Mouse (Mus musculus) kidney, embryonic 15.5 days (tissue): ENCODE data around the gene Dera. TPM values are rescaled to one million over a fixed set of nuclear protein-coding genes. Genes with fewer than 3 reads are reported as not detected.

Experiments used
- ATAC-seq: fragments of 200-750 bp; cut with Nextera tagmentation; replicated peaks from 2 replicates; pipeline ENCODE4 v1.8.0; 2017; ENCODE audit warnings: moderate TSS enrichment; ENCODE audit not compliant: low FRiP score
- H3K27ac ChIP-seq: fragments of 300-500 bp; sonication (generic); 2 replicates; pipeline ENCODE4 v1.5.1; 2015; ENCODE audit warnings: mild to moderate bottlenecking, inconsistent platforms
- H3K27me3 ChIP-seq: fragments of 300-500 bp; sonication (generic); 2 replicates; pipeline ENCODE4 v1.6.1; 2015; ENCODE audit warnings: inconsistent platforms
- H3K36me3 ChIP-seq: fragments of 300-500 bp; sonication (generic); 2 replicates; pipeline ENCODE4 v1.6.1; 2015; ENCODE audit warnings: inconsistent platforms
- H3K4me1 ChIP-seq: fragments of 300-500 bp; sonication (generic); 2 replicates; pipeline ENCODE4 v1.6.1; 2015; ENCODE audit warnings: inconsistent platforms
- H3K4me2 ChIP-seq: fragments of 300-500 bp; sonication (generic); 2 replicates; pipeline ENCODE4 v1.6.1; 2015; ENCODE audit warnings: moderate library complexity, mild to moderate bottlenecking, inconsistent platforms
- H3K4me3 ChIP-seq: fragments of 300-500 bp; sonication (generic); replicated peaks from 2 replicates; pipeline ENCODE4 v1.5.1; 2015; ENCODE audit warnings: mild to moderate bottlenecking, inconsistent platforms
- H3K9ac ChIP-seq: fragments of 300-500 bp; sonication (generic); 2 replicates; pipeline ENCODE4 v1.6.1; 2015; ENCODE audit warnings: mild to moderate bottlenecking, inconsistent platforms
- H3K9me3 ChIP-seq: fragments of 300-500 bp; sonication (generic); replicated peaks from 2 replicates; pipeline ENCODE4 v1.6.1; 2016; ENCODE audit warnings: inconsistent platforms
- WGBS: fragments of 180-500 bp; shearing (Covaris S2); methylation state at CpG from one replicate; pipeline ENCODE4 v1.1.7; 2015; ENCODE audit warnings: mixed read lengths; 5-methylcytosine and 5-hydroxymethylcytosine counted together
- polyA plus RNA-seq: library from polyadenylated mRNA; unstranded; fragments of >200 nt; fragmentation: Nextera tagmentation; extraction: Ambion mirVana; gene quantifications from 2 replicates; pipeline ENCODE4 v1.2.1, GENCODE M21; 2015

Dera gene
- polyA plus RNA-seq, 1 experiment from 2014 or later: 66.3 TPM

DNA sequence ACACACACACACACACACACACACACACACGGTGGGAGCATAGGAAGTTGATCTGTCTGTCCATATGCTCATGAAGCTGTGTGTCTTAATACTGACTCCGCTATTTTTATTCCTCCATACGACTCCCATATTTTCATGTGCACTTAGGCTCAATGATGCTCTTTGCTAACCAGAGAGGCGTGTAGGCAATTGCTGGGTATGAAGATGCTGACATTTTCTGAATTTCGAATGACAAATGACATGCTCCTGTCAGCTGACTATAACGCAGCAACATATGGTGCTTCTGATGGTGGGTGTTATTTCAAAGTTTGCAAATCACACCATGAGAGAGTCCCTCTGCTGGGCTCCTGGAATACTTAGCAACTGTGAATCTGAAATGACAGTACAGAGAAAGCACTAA lies 116.3 kb downstream of the Dera start:
- Histone ChIP-seq H3K4me2 (no peak overlapping the region), H3K4me1 (no peaks in the 10 kb centered on the region), H3K9me3 (no peaks in the 10 kb centered on the region), H3K27me3 (no peaks in the 10 kb centered on the region), H3K36me3 (no peaks in the 10 kb centered on the region), H3K4me3 (no peak overlapping the region), H3K9ac (no peak overlapping the region), H3K27ac (no peak overlapping the region)
- ATAC-seq: no peak
- WGBS: 87% methylated on average over 6 of the region's 6 CpGs

DNA sequence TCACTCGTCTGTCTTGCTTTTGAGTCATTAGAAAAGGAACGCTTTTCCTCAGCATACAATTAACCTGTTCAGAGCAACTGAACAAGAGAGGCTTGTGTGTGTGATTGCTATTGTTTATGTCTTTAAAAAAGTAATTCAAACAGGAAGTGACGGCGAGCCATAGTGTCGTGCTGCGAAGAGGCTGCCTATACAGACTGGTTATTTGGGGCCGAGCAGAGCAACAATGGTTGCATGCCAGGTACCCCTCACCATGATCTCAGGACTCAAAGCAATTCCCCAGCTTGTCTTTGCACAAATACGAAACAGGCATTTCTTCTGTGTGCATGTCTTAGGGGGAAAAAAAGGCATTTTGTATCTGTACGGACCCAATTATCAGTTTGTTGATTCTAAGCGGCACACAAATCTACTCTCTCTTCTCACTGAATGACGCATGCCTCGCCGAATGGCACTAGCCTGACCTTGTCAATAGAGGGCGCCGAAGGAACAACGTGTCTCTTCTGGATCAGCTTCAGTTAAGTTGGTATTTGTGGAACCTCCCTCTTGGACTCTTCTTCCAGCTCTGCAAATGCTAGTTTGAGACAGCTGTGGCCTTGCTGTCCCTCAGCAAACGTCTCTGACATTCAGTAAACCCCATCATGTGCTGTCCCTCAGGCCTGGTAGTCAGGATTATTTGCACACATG lies 117.8 kb downstream of the Dera start:
- 47% methylated on average over 17 of the region's 17 CpGs for WGBS
- H3K4me1 ChIP-seq: no peaks in the 10 kb centered on the region
- H3K27me3 ChIP-seq: no peaks in the 10 kb centered on the region
- H3K4me3 ChIP-seq: no peak overlapping the region
- H3K27ac ChIP-seq: no peak overlapping the region
- peak; percentile 60; the same call in 1 of the 2 replicates for ATAC-seq
- H3K36me3 ChIP-seq: no peaks in the 10 kb centered on the region
- peak overlapping the region; percentile 20; the same call in 1 of the 2 replicates for H3K4me2 ChIP-seq
- no peak overlapping the region for H3K9ac ChIP-seq
- no peaks in the 10 kb centered on the region for H3K9me3 ChIP-seq

DNA sequence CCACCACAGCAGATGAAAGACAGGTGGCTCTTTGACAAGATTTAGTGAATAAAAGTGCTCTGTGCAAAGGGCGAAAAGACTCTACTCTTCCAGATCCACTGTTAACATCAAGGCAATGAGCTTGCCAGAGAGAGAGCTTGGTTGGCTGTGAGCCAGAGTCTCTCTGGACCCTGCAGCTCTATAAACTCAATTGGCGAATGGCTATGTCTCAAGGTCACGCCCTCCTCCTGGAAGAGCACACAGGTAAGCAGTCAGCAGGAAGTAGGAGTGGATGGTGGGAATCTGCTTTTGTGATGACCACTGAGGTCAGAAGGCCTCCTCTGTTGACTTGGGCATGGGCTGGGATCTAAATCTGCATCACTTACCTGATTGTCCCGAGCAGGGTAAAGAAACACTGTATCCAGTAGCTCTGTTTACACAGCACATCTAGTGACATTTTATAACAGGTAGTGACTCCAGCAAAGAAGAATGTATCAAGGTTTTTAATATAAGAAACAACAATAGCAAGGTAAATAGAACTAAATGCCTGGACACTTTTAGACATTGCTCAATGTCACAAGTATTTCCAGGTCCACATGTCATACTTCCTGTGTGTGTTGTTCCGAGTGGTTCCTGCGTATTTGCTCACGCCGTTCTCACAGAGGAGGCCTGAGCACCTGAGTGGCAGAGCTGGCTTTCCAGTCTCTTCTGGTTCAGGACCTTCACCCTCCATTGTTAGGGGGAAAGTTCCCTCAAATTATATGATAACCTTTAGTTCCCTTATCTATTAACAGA lies 120.3 kb downstream of the Dera start:
- no peak overlapping the region for H3K4me3 ChIP-seq
- H3K4me1 ChIP-seq: no peaks in the 10 kb centered on the region
- no peaks in the 10 kb centered on the region for H3K9me3 ChIP-seq
- H3K36me3 ChIP-seq: no peaks in the 10 kb centered on the region
- ATAC-seq: no peak
- H3K27ac ChIP-seq: no peak overlapping the region
- H3K27me3 ChIP-seq: no peaks in the 10 kb centered on the region
- H3K4me2 ChIP-seq: no peak overlapping the region
- no peak overlapping the region for H3K9ac ChIP-seq
- 81% methylated on average over 8 of the region's 8 CpGs for WGBS

DNA sequence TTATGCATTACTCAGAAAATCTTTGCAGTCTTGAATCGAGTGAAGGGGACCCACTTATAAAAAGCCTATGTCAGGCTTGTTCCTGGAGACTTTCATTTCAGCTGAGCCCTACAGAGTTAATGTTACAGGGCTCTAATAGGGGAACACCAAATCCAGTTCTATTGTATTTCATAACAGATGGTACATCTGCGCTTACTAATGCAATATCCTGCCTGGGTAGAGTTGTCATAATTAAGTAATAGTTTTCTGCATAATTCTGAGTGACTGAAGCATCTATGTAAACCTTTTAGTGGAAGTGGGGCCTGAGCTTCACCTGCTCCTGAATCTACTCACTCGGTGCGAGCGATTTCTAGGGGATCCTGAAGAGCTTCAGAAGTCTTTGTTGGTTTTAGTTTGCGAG lies 131.3 kb downstream of the Dera start:
- Histone ChIP-seq H3K9me3 (no peaks in the 10 kb centered on the region), H3K4me1 (peaks cover 8% of the 10 kb centered on the region; the same call in 1 of the 2 replicates), H3K27ac (0 out of 2 replicates have a peak overlapping the region, but pooled peaks have one; percentile 30), H3K27me3 (no peaks in the 10 kb centered on the region), H3K9ac (no peak overlapping the region), H3K4me3 (no peak overlapping the region), H3K36me3 (no peaks in the 10 kb centered on the region), H3K4me2 (no peak overlapping the region)
- 86% methylated on average over 6 of the region's 6 CpGs for WGBS
- ATAC-seq: no peak

DNA sequence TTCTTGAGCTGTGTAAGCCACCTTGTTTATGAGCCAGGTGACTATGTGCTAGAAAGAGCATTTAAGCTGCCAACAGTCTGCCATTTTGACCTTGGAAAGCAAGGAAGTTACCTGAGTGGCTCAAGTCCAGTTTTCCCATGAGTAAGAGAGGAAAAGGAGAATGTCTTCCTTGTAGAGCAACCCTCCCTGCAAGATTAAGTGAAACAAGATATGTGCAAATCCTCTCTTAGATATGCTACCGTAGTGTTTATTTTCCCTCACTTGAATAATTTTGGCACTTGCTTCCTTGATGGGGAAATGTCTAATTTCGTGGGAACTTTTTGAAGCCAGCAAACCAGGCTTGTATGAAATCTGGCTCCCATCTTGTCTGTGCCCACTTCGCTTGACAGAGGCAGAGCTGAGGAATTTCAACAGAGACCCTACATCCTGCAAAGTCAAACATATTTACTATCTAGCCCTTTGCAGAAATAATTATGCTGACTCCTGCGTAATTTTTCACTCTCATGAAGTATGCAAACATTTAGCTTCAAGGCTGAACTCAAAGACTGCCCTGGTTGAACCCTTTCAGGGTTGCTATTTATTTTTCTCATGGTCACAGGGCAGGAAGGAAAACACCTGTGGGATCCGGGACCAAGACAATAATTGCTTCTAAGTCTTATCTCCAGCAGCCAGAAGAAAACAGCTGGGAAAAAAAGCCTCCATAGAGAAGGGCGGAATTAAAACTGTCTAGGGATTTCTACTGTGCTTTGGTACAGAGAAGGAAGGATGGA lies 132.0 kb downstream of the Dera start:
- no peaks in the 10 kb centered on the region for H3K9me3 ChIP-seq
- H3K4me2 ChIP-seq: no peak overlapping the region
- ATAC-seq: peak; percentile 40; the same call in 1 of the 2 replicates
- peak overlapping the region; percentile 30; the same call in 1 of the 2 replicates for H3K27ac ChIP-seq
- 27% methylated on average over 6 of the region's 6 CpGs for WGBS
- H3K36me3 ChIP-seq: no peaks in the 10 kb centered on the region
- no peak overlapping the region for H3K4me3 ChIP-seq
- no peaks in the 10 kb centered on the region for H3K27me3 ChIP-seq
- H3K4me1 ChIP-seq: peaks cover 8% of the 10 kb centered on the region; the same call in 1 of the 2 replicates
- H3K9ac ChIP-seq: no peak overlapping the region

DNA sequence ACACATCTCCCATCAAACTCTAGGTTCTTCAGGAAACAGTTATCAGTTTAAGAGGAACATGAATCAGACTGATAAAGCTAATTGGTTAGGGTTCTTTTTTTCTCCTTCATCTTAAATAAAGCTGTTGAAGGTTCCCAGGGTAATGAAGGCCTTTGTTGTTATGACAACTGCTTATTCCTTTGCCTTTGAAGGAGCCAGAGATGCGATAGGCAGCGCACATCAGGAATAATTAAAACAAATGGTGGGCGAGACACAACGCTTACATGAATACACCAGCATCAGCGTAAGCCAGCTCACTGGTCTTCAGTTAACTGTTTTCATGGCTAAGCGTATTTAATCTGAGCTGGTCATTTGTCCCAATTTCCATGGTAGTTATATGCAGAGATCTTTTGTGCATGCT lies 132.9 kb downstream of the Dera start:
- 0 out of 2 replicates have a peak, but pooled peaks have one; percentile 29 for ATAC-seq
- no peak overlapping the region for H3K4me2 ChIP-seq
- no peaks in the 10 kb centered on the region for H3K27me3 ChIP-seq
- H3K27ac ChIP-seq: no peak overlapping the region
- peaks cover 8% of the 10 kb centered on the region; the same call in 1 of the 2 replicates for H3K4me1 ChIP-seq
- no peak overlapping the region for H3K4me3 ChIP-seq
- H3K9ac ChIP-seq: no peak overlapping the region
- no peaks in the 10 kb centered on the region for H3K36me3 ChIP-seq
- no peaks in the 10 kb centered on the region for H3K9me3 ChIP-seq
- WGBS: 67% methylated on average over 6 of the region's 6 CpGs

DNA sequence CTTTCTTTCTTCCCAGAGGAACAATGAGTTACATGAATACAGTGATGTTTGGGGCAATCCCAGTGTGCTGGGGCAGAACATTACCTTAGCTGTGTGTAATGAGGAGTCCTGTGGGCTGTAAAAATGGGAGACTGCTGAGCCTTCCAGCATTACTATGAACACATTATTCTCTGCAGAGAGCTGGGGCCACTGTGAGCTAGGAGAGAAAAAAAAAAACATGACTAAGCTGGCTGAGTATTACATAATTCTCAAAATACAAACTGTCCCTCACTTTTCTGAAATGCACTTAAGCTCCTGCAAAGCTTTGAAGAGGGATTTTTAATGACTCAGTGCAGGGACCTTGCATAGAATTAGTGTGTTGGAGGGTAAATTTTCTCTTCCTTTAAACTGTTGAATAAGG lies 143.3 kb downstream of the Dera start:
- Histone ChIP-seq H3K4me1 (no peaks in the 10 kb centered on the region), H3K9me3 (no peaks in the 10 kb centered on the region), H3K4me2 (no peak overlapping the region), H3K27ac (no peak overlapping the region), H3K36me3 (no peaks in the 10 kb centered on the region), H3K27me3 (no peaks in the 10 kb centered on the region), H3K9ac (no peak overlapping the region), H3K4me3 (no peak overlapping the region)
- no peak for ATAC-seq

DNA sequence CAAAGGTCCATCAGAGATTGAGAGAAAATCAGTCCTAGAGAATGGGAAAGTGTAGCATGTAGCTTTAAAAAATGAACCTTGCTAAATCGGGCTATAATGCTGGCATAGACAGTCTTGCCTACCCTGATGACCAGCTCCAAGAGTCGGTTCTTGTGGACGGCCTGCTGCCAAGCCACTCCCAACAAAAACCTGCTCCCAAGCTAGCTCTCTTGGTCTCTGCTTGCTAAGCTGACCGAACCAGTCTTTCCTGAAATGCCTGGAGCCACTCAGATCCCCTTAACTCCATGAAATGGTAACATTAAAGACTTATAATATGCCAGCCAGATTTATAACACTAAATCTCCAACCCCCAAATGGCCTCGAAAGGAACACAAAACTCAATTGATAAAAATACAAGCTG lies 146.9 kb downstream of the Dera start:
- H3K9ac ChIP-seq: no peak overlapping the region
- H3K4me1 ChIP-seq: no peaks in the 10 kb centered on the region
- no peak overlapping the region for H3K4me2 ChIP-seq
- no peak overlapping the region for H3K27ac ChIP-seq
- H3K27me3 ChIP-seq: no peaks in the 10 kb centered on the region
- no peak overlapping the region for H3K4me3 ChIP-seq
- no peaks in the 10 kb centered on the region for H3K9me3 ChIP-seq
- WGBS: 85% methylated on average over 5 of the region's 5 CpGs
- ATAC-seq: no peak
- no peaks in the 10 kb centered on the region for H3K36me3 ChIP-seq

Other genes starting within 250 kb of the Dera start
- gene Eps8, start 99.7 kb upstream of the Dera start, polyA plus RNA-seq: 30.5 and 31.1 TPM in 2 replicates
- gene Strap, start 19.5 kb upstream of the Dera start, polyA plus RNA-seq: 165 and 174 TPM in 2 replicates